Mouse (Mus musculus) thymus, adult 2 months (tissue): ENCODE measurements around the gene Rnf180.

Experiments
- CTCF ChIP-seq: fragments of 200-500 bp; IDR thresholded peaks from 2 replicates; pipeline ENCODE4 v1.5.1; 2012; ENCODE audit warnings: mild to moderate bottlenecking, control low read depth, low read length, moderate library complexity, borderline replicate concordance; ENCODE audit not compliant: control insufficient read depth, poor library complexity, insufficient read depth; ENCODE audit errors: extremely low read depth
- POLR2A ChIP-seq: fragments of 200-500 bp; IDR thresholded peaks from 2 replicates; pipeline ENCODE4 v1.6.1; 2012; ENCODE audit warnings: mild to moderate bottlenecking, low read length, control low read depth, moderate library complexity; ENCODE audit not compliant: control insufficient read depth, poor library complexity, insufficient read depth; ENCODE audit errors: extremely low read depth

GRCm38 (mm10) chr13:105134397-105134796, 160.2 kb downstream of the Rnf180 start:
- TF ChIP-seq POLR2A (no peak), CTCF (no peak)
